Mouse (Mus musculus) bone marrow macrophage, adult 2 months (primary cell): Measurements from ENCODE around the gene Sft2d1.

ENCODE experiments used
- CTCF ChIP-seq: IDR thresholded peaks from 2 replicates; pipeline ENCODE4 v1.5.1; 2012; ENCODE audit warnings: low read depth, mild to moderate bottlenecking, low read length, moderate library complexity
- POLR2A ChIP-seq: IDR thresholded peaks from 2 replicates; pipeline ENCODE4 v1.6.1; 2012; ENCODE audit warnings: mild to moderate bottlenecking, low read depth, low read length, borderline replicate concordance

DNA sequence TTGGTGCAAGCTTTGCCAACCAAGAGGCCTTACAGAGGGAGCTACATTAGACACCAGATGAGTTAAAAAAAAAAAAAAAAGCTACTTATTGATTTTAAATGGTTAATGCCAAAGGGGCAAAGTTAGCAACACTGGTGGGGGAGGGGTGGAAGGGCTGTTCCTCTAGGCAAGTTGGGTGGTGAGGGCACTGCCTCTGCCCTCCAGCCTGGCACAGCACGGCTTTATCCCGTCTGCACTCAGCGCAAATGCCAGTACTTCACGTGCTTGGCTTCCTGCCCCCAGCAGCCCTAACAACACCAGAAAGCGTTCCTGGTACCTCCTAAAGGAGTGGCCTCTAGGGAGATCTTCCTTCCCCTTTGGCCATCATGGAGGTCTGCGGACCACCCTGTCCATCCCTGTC lies 32.5 kb downstream of the Sft2d1 start:
- TF ChIP-seq CTCF (no peak), POLR2A (no peak)
